Mouse (Mus musculus): ENCODE data around the gene Tmem182.

The Tmem182 gene

DNA sequence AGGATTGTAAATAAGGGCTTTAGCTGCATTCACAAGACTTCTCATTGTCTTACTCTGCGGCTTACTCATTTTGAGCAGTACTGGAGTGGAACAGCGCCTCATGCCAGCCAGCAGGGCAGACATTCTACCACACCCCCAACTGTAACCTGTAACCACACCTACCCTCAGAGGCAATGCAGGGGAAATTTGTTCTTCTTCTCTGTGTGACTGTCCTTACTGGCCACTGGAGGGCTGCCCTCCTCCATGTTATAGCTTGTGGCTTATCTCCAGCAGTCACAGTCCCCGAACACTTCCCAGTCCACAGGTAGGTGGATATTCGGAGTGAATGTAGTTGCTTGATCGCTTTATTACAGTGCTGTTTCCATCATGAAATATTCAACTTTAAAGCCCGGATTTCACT, 59.6 kb downstream of the Tmem182 start:
- no peak for DNase-seq (ENCODE audit: low spot score)

DNA sequence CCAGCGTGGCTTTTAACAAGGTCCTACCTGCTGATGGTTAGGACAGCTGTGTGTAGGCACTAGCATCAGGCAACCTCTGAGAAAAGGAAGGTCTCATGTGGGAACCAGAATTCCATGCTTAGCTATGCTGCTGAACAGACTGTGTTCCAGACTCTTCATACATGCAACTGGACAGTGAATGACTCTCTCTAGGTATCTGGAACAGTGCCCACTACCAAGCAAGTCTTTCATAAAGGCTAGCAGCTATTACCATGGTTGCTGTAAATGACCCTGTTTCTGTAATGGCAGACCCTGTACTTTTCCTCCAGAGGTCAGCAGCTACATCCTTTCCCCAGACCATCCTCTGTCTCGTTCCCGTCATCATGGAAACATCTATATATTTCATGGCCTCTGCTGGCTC, 61.7 kb downstream of the Tmem182 start:
- no peak for DNase-seq (ENCODE audit: low spot score)

DNA sequence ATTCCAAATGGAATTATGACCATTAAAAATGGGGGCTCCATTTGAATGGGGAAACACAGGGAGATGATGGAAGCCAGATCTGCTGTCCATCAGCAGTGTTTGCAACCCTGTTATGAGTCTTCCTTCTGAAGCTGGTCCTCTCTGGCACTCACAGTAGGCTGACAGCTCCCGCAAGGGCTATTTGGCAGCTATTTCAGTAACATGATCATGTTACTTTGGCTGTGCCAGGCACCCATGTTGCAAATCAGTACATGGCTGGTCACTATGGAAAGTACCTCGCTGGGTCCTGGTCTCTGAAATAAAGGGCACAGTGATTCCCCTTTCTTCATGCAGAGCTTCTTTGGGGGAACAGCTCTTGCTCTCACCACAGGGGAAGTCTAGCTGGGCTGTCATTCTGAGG, 62.2 kb downstream of the Tmem182 start:
- no peak for DNase-seq (ENCODE audit: low spot score)

DNA sequence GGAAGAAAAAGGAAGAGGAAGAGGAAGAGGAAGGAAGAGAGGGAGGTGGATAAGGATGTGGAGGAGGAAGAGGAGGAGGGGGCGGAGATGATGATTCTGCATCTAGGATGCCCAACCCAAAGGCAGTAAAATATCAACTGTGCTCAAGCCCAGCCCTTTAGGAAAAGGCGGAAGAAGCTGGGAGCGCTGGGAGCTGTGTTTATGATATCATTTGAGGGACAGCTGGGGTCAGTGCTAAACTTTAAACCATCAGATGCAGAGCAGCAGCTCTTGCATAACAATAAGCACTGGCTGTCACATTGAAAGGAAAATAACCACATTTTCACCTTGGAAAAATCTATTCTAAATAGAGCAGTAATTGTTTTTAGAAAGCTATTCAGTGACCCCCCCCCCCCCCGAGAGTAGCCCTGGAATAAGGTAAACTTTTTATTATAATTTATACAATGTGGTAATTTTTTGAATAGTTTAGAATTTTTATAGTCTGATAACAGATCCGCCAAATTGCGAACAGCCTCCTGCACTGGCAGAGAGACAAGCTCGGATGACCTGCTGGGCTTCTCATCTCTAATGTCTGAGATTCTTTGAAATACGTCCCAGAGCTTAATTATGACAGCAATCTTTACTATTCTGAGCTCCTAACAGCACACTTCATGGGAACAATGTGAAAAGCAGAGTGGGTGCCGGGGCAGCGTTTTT, 68.5 kb downstream of the Tmem182 start:
- no peak for DNase-seq (ENCODE audit: low spot score)

DNA sequence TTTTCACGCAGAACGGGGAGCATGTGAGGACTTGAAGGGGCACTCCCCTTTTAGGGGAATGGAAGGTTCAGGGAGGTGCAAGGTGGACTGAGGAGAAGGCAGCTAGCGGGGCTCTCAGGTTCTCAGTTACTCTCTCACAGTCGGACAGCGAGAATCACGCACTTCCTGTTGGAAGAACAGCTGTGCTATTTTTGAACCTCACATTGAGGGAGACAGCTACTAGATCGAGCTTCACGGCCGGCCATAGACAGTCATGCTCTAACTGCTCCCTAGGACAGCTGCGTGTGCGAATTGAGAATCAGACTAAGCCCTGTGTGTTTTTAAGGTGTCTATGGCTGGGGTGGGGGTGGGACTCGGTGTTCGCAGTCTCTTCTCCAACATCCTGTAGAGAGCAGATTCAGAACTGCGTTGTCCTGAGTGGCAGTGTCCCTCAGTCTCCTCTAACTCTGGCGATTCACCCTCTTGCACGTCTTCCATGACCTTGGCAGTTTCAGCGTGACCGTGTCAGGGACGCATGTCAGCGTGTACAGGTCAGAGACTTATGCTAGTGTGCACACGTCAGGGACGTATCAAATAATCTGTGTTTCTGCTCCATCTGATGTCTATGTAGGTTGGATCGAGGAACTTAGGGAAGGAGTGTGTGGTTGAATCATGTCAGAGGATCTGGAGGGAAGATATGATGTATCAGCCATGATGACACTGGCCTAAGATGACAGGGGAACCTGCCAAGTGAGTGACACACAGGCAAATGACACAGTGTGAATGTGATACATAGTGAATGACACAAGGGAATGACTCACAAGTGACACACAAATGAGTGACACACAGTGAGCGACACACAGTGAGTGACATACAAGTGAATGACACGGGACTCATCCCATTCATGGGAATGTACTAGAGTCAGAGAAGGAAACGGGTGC, 69.3 kb downstream of the Tmem182 start:
- no peak for DNase-seq (ENCODE audit: low spot score)

DNA sequence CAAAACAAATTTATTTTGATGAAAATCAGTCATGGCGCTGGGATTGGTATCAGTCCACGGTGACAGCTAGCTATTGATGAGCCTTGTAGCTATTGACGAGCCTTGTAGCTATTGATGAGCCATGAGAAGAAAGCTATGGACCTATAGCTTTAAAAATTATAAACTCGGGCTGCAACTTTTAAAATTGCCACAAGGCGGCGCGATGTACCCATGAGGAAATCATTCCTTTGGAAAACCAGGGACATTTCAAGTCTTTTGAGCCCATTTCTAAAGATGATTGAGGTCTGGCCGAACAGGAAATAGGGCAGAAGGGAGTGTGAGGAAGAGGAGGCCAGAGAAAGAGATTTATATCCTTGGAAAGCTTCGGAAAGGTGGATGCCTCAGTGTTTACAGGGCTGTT, 73.7 kb downstream of the Tmem182 start:
- DNase-seq (ENCODE audit: low spot score): peak; percentile 79

DNA sequence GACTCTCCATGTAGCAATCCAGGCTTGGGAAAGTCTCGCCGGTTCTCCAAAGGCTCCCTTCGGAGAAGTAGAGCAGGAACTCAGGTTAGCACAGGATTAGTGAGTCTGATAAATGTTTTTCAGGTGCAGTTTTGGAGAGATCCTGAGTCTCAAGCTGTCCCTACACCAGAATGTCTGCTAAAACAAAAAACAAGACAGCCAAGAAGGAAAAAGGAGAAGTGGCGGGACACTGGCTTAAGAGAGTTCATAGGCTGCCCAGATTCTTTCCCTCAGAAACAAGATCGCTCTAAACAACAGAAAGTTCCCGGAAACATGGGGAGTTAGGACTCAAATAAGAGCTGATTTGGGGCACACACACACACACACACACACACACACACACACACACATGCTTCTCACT, 74.1 kb downstream of the Tmem182 start:
- no peak for DNase-seq (ENCODE audit: low spot score)

DNA sequence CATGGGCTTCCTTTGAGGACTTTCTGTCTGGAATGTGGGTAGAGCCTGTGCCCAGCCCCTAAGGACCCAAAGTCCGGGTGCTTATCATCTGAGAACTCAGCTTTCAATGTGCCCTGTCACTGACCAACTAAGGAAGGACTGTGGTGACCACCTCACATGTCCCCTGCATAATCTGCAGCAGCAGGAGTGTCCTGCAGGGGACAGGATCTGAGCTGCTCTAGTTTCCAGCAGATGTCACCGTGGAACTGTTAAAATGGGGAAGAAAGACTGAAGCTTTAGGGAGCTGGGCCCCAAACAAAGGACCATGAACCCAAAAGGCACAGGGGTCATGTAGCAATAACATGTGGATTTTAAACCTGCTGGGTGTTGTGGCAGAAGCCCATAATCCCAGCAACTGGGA, 75.1 kb downstream of the Tmem182 start:
- no peak for DNase-seq (ENCODE audit: low spot score)

DNA sequence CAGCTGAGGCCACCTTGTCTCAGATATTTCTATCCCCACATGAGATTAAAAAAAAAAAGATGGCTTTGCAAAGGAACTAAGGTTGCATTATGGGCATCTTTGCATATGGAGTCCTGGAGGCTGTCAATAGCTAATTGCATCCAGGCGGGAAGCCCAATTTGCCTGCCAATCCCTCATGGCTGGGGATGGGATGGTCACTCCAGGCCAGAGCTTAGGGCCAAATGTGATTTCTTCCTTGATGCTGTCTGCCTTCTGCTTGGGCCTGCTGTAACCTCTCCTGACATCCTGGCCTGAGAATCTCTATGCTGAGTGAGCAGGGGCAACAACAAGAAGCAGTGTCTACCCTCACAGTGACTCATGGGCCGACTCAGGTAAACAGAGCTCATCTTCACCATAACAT, 78.5 kb downstream of the Tmem182 start:
- DNase-seq (ENCODE audit: low spot score): no peak

DNA sequence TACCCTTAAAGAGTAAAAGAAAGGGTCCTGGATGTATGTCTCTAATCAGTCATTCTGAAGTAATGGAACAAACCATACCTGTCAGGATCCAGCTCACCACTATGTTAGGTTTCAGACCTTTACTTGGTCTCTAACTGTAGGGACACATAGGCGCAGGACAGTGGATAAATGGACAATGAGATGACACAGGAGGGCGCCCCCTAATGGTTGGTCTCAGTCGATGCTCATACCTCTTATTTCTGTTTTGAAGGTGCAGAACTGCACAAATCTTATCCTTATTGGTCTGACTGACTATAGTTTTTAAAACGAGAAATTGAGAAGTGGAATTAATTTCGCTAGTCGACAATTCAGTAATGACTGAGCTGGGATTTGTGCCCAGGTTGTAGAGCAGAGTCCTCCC, 79.5 kb downstream of the Tmem182 start:
- DNase-seq (ENCODE audit: low spot score): no peak

DNA sequence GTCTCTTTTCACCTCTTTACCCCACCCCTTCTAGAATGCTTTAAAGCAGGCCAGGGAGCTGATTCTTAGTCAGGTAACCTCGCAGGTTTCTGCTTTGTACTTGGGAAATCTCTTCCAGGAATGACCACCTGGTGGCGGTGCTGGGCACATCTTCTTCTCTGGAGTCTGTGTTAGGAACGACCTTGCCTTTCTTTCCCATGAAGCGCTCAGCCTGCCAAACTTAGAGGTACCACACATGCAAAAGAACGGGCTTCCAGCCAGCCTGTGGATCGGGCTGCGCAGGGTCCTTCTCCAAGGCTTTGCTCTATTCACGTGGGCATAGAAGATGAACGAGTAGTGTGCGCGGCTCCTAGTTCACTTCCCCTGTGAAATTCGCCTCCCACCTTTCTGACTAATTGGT, 82.3 kb downstream of the Tmem182 start:
- peak; percentile 78 for DNase-seq (ENCODE audit: low spot score)

DNA sequence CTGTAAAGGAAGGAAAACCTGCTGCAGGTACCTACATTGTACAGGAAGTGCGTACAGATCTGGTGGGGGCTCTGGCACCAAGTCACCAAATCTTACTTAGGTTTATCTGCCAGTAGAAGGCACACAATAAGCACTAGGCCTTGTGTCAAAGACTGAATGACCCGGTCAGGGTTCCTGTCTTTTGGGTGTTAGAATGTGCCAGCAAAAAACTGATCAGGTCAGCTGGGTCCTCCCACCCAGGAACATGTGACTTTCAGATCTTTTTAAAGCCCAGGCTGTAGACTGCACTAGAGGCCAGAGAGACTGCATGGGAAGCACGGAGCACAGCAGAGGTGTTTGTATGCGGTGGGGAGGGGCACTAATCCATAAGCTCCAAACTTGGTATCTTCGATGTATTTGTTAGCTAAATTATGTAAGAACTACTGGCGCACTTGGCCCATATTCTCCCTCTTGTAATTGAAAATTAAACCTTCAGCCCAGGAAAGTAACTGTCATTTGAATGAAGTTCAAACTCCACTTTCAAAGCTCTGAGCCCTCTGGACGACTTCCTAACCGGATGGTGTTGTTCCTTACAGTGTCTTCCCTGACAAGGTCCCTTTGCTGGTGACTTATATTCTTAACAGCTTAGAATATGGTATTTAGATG, 83.1 kb downstream of the Tmem182 start:
- no peak for DNase-seq (ENCODE audit: low spot score)

DNA sequence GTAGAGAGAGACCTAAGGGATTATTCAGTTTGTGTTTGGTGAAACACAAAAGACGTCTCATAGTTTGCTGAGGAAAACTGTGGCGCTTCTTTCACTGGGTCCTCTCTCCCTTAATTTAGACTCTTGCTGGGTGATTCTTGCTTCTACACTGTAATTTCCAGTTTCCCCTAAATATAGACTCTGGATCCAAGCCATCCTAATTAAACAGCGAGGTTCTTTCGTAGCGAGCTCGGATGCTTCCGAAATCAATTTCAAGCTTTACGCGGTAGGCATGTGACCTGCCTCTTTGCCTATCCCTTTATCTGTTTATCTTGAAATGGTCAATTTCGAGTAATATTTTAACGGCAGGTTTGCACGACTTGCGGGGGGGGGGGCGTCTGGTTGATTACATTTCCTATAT, 84.2 kb downstream of the Tmem182 start:
- DNase-seq (ENCODE audit: low spot score): no peak

DNA sequence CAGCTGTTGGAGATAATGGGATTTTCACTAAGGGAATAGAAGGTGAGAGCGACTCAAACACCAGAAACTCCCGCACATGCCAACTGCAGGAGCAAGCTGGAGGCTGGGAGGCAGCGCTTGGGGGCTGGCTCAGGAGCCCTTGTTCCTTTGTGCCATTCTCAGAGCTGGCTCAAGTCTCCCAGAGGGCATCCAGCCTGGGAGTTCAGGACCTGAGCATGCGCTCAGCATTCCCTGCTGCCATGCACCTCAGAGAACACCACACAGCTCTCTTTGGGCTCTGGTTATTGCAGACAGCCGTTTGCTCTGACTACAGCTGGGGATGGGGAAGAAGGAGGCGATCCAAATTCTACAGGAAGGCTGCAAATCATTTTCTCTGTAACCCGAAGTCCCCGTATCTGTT, 84.8 kb downstream of the Tmem182 start:
- no peak for DNase-seq (ENCODE audit: low spot score)

DNA sequence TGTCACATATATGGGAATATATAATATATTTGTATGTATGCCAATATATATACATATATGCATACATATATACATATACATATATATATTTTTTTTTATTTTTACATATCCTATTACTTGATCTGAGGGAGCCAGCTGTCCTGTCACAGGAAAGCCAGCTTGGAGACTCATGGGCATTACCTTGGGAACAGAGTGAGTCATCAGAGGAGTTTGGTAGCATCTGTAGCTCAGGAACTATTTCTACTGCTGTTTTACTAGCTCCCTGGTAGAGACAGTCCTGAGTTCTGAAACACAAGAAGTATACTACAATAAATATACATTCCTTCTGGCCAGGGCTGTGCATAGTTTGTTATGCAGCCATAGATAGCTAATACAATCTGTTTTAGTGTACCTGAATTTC, 98.3 kb downstream of the Tmem182 start:
- DNase-seq (ENCODE audit: low spot score): no peak

Measured in layer of hippocampus, adult 11-12 months (tissue).